Mouse (Mus musculus) kidney, postnatal 0 days (tissue): Measurements from ENCODE around the gene Sgf29. TPM values are rescaled to one million over a fixed set of nuclear protein-coding genes. Genes with fewer than 3 reads are reported as not detected.

Experiments
- ATAC-seq: fragments of 200-750 bp; cut with Nextera tagmentation; replicated peaks from 2 replicates; pipeline ENCODE4 v1.8.0; 2017; ENCODE audit warnings: low read depth, moderate number of reproducible peaks, moderate TSS enrichment, moderate library complexity; ENCODE audit not compliant: low FRiP score
- DNase-seq: peaks from one replicate; pipeline ENCODE4 v3.0.0-alpha.2; 2016; ENCODE audit warnings: low spot score
- H3K27ac ChIP-seq: fragments of 300-500 bp; sonication (generic); 2 replicates; pipeline ENCODE4 v1.5.1; 2014; ENCODE audit warnings: mild to moderate bottlenecking
- H3K27me3 ChIP-seq: fragments of 300-500 bp; sonication (generic); 2 replicates; pipeline ENCODE4 v1.6.1; 2014; ENCODE audit warnings: low read length, mixed read lengths; ENCODE audit not compliant: insufficient read depth
- H3K36me3 ChIP-seq: fragments of 300-500 bp; sonication (generic); 2 replicates; pipeline ENCODE4 v1.6.1; 2014; ENCODE audit warnings: low read length, mixed read lengths; ENCODE audit not compliant: insufficient read depth
- H3K4me1 ChIP-seq: fragments of 300-500 bp; sonication (generic); replicated peaks from 2 replicates; pipeline ENCODE4 v1.6.1; 2014; ENCODE audit warnings: antibody characterized with exemption, low read length, mixed read lengths; ENCODE audit not compliant: insufficient read depth
- H3K4me2 ChIP-seq: fragments of 300-500 bp; sonication (generic); 2 replicates; pipeline ENCODE4 v1.6.1; 2014; ENCODE audit warnings: mild to moderate bottlenecking, low read length, moderate library complexity, mixed read lengths
- H3K4me3 ChIP-seq: fragments of 300-500 bp; sonication (generic); replicated peaks from 2 replicates; pipeline ENCODE4 v1.5.1; 2014; ENCODE audit warnings: low read depth, low read length
- H3K9ac ChIP-seq: fragments of 300-500 bp; sonication (generic); 2 replicates; pipeline ENCODE4 v1.6.1; 2014; ENCODE audit warnings: low read depth, low read length
- H3K9me3 ChIP-seq: fragments of 300-500 bp; sonication (generic); replicated peaks from 2 replicates; pipeline ENCODE4 v1.6.1; 2016; ENCODE audit warnings: low read length, inconsistent platforms, mixed read lengths
- CTCF ChIP-seq: IDR thresholded peaks from 2 replicates; pipeline ENCODE4 v1.5.1; 2016; ENCODE audit warnings: antibody characterized with exemption, low read depth, mild to moderate bottlenecking, moderate library complexity
- WGBS: fragments of 180-500 bp; shearing (Covaris S2); extraction: QIAGEN DNeasy Blood & Tissue Kit; methylation state at CpG from one replicate; pipeline ENCODE4 v1.1.7; 2014; 5-methylcytosine and 5-hydroxymethylcytosine counted together
- polyA plus RNA-seq: library from polyadenylated mRNA; unstranded; fragments of >200 nt; fragmentation: Nextera tagmentation; extraction: Ambion mirVana; gene quantifications from 2 replicates; pipeline ENCODE4 v1.2.1, GENCODE M21; 2015

The Sgf29 gene
- polyA plus RNA-seq, 1 experiment from 2014 or later: 38.6 TPM

- Histone ChIP-seq H3K4me3 (peak within 1 kb of the TSS; percentile 77), H3K9me3 (no peaks in the 10 kb centered on the region), H3K4me1 (peaks cover 7% of the 10 kb centered on the region), H3K27me3 (no peaks in the 10 kb centered on the region), H3K4me2 (peak within 1 kb of the TSS; percentile 83), H3K9ac (peak within 1 kb of the TSS; percentile 88), H3K36me3 (peaks cover 15% of the 10 kb centered on the region; the same call in 1 of the 2 replicates), H3K27ac (peak within 1 kb of the TSS; percentile 98)
- DNase-seq: peak; percentile 69
- WGBS: 1% methylated on average over 31 of the region's 31 CpGs
- TF ChIP-seq CTCF: no peak
- ATAC-seq: peak; percentile 27
Measured at GRCm38 (mm10) chr7:126695210-126695611, 46.1 kb downstream of the Sgf29 start, which contains the start of gene Bola2. TSS of gene Bola2 (plus strand) at chr7:126695401.

- ATAC-seq: peak; percentile 93
- H3K4me2 ChIP-seq: peak within 1 kb of the TSS; percentile 83
Measured at GRCm38 (mm10) chr7:126695631-126696207, 46.6 kb downstream of the Sgf29 start, which contains the start of gene Slx1b. TSS of gene Slx1b (minus strand) at chr7:126695784.

GRCm38 (mm10) chr7:126696303-126696702 lies 47.2 kb downstream of the Sgf29 start:
- DNase-seq (no peak), ATAC-seq (no peak)
- Histone ChIP-seq H3K9me3 (no peaks in the 10 kb centered on the region), H3K36me3 (peaks cover 9% of the 10 kb centered on the region; the same call in 1 of the 2 replicates), H3K4me3 (peak overlapping the region; percentile 77), H3K27ac (peak overlapping the region; percentile 37; the same call in 1 of the 2 replicates), H3K4me1 (peaks cover 9% of the 10 kb centered on the region), H3K27me3 (no peaks in the 10 kb centered on the region), H3K9ac (peak overlapping the region; percentile 70), H3K4me2 (peak overlapping the region; percentile 78)
- no peak for TF ChIP-seq CTCF
- 3% methylated on average over 17 of the region's 17 CpGs for WGBS

More at GRCm38 (mm10) chr7:126695631-126696207, 46.6 kb downstream of the Sgf29 start, which contains the start of gene Slx1b:
- Histone ChIP-seq H3K36me3 (peaks cover 13% of the 10 kb centered on the region; the same call in 1 of the 2 replicates), H3K9ac (peak within 1 kb of the TSS; percentile 88), H3K4me1 (peaks cover 7% of the 10 kb centered on the region), H3K27ac (peak within 1 kb of the TSS; percentile 98), H3K27me3 (no peaks in the 10 kb centered on the region), H3K4me3 (peak within 1 kb of the TSS; percentile 77), H3K9me3 (no peaks in the 10 kb centered on the region)
- TF ChIP-seq CTCF: peak; percentile 98
- WGBS: under 1% methylated on average over 40 of the region's 40 CpGs
- DNase-seq: peak; percentile 99

- no peak for ATAC-seq
- peaks cover 11% of the 10 kb centered on the region for H3K4me1 ChIP-seq
- H3K27me3 ChIP-seq: no peaks in the 10 kb centered on the region
- no peak for DNase-seq
- WGBS: 73% methylated on average over 3 of the region's 3 CpGs
- H3K4me2 ChIP-seq: peak overlapping the region; percentile 78
- H3K9me3 ChIP-seq: no peaks in the 10 kb centered on the region
- no peak overlapping the region for H3K27ac ChIP-seq
- H3K36me3 ChIP-seq: peaks cover 6% of the 10 kb centered on the region; the same call in 1 of the 2 replicates
- no peak for TF ChIP-seq CTCF
- peak overlapping the region; percentile 77; the same call in 1 of the 2 replicates for H3K4me3 ChIP-seq
- H3K9ac ChIP-seq: peak overlapping the region; percentile 70; the same call in 1 of the 2 replicates
Measured at GRCm38 (mm10) chr7:126696886-126697285, 47.8 kb downstream of the Sgf29 start.

- Histone ChIP-seq H3K27me3 (no peaks in the 10 kb centered on the region), H3K27ac (no peak overlapping the region), H3K36me3 (no peaks in the 10 kb centered on the region), H3K4me2 (no peak overlapping the region), H3K4me1 (peaks cover 11% of the 10 kb centered on the region), H3K4me3 (no peak overlapping the region), H3K9ac (no peak overlapping the region), H3K9me3 (no peaks in the 10 kb centered on the region)
- WGBS: 94% methylated on average over 8 of the region's 8 CpGs
- TF ChIP-seq CTCF: no peak
- ATAC-seq: no peak
- DNase-seq: no peak
Measured at GRCm38 (mm10) chr7:126697838-126698237, 48.7 kb downstream of the Sgf29 start.

- DNase-seq: no peak
- TF ChIP-seq CTCF: no peak
- H3K9ac ChIP-seq: no peak overlapping the region
- H3K4me1 ChIP-seq: peaks cover 16% of the 10 kb centered on the region
- WGBS: 82% methylated on average over 25 of the region's 25 CpGs
- no peak for ATAC-seq
- no peak overlapping the region for H3K4me2 ChIP-seq
- H3K4me3 ChIP-seq: no peak overlapping the region
- H3K27ac ChIP-seq: no peak overlapping the region
- H3K9me3 ChIP-seq: no peaks in the 10 kb centered on the region
- H3K27me3 ChIP-seq: no peaks in the 10 kb centered on the region; the same call in 1 of the 2 replicates
- H3K36me3 ChIP-seq: no peaks in the 10 kb centered on the region
Measured at GRCm38 (mm10) chr7:126700063-126701015, 51.2 kb downstream of the Sgf29 start.
